Mouse (Mus musculus) lung, postnatal 0 days (tissue): ENCODE data around the gene Ppa1.

Source experiments
- CTCF ChIP-seq: IDR thresholded peaks from 2 replicates; pipeline ENCODE4 v1.5.1; 2016; ENCODE audit warnings: antibody characterized with exemption, mild to moderate bottlenecking
- EP300 ChIP-seq: IDR thresholded peaks from 2 replicates; pipeline ENCODE4 v1.6.1; 2016; ENCODE audit warnings: antibody characterized with exemption, mild to moderate bottlenecking, control low read depth

DNA sequence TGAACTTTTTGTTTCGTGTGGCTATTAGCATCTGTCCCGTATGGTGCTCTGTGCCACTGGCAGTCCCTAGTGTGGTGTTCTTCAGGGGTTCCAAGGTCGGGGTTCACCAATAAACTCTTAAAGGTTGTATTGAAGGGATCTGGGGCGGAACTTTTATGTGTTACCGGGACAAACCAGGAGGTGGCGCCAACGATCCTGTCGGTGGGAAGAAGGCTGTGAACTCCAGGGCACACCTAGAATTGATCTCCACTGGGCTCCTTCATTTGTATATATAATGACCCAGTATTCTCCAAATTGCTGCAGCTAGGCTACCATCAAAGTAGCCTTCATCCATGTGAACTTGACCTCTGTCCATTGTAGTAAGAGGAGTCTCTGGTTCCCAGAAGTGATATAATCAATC is 42.5 kb upstream of the Ppa1 start:
- TF ChIP-seq CTCF (peak; percentile 81), EP300 (no peak)
